Mouse (Mus musculus) heart, embryonic 13.5 days (tissue): Measurements from ENCODE around the gene Tmsb10. TPM values are rescaled to one million over a fixed set of nuclear protein-coding genes. Genes with fewer than 3 reads are reported as not detected.

Experiments used
- polyA plus RNA-seq: library from polyadenylated mRNA; unstranded; fragments of >200 nt; fragmentation: Nextera tagmentation; extraction: Ambion mirVana; gene quantifications from 2 replicates; pipeline ENCODE4 v1.2.1, GENCODE M21; 2015

Gene Tmsb10
- polyA plus RNA-seq, 1 experiment from 2014 or later: 1,381 TPM

Other genes with a start within 250 kb of the Tmsb10 start
- gene Tcf7l1, start 169.5 kb downstream of the Tmsb10 start, polyA plus RNA-seq: 13.2 and 16.1 TPM in 2 replicates
- gene Kcmf1, start 58.8 kb downstream of the Tmsb10 start, polyA plus RNA-seq: 27.1 and 30.4 TPM in 2 replicates